Mouse (Mus musculus) thymus, adult 2 months (tissue): ENCODE measurements around the gene Mapkapk3.

Source experiments
- CTCF ChIP-seq: fragments of 200-500 bp; IDR thresholded peaks from 2 replicates; pipeline ENCODE4 v1.5.1; 2012; ENCODE audit warnings: mild to moderate bottlenecking, control low read depth, low read length, moderate library complexity, borderline replicate concordance; ENCODE audit not compliant: control insufficient read depth, poor library complexity, insufficient read depth; ENCODE audit errors: extremely low read depth
- POLR2A ChIP-seq: fragments of 200-500 bp; IDR thresholded peaks from 2 replicates; pipeline ENCODE4 v1.6.1; 2012; ENCODE audit warnings: mild to moderate bottlenecking, low read length, control low read depth, moderate library complexity; ENCODE audit not compliant: control insufficient read depth, poor library complexity, insufficient read depth; ENCODE audit errors: extremely low read depth

DNA sequence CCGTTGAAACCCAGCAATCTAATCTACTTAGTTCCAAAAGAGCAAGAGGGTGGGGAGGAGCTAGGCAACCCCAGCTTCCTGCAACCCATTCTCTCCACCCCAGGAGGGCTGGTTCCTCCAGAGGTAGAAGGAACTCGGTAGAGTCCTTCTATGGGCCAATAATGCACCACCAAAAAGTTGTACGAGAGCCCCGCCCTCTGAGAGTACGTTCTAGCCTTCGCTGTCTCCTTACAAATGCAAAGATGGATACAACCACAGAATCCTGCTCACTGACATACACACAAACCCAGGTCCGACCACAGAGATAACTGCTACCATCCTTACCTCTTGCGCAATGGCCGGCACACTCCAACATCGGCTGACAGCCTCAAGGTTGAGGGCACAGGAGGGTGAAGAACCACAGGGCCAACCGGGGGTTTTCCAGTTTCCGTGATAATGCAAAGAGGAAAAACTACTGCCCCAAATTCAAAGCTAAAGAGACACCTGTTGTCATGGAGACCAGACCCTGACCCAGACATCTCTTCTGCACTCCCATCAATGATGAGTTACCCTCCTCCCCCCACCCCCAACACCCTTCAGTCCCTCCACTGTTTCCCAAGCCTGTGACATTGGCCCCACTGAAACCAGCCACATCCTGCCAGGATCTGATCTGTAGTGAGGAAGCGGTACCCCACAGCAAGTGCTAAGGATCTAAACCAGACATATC is 9.2 kb downstream of the Mapkapk3 start:
- TF ChIP-seq CTCF (no peak), POLR2A (no peak)
